Mouse (Mus musculus): ENCODE data around the gene Cdkal1. TPM values are rescaled to one million over a fixed set of nuclear protein-coding genes. Genes with fewer than 3 reads are reported as not detected.

The Cdkal1 gene
- polyA plus RNA-seq, 1 experiment from 2014 or later, result 35.1 TPM

GRCm38 (mm10) chr13:29650576-29651236, 204.8 kb downstream of the Cdkal1 start:
- Histone ChIP-seq H3K27me3 (ENCODE audit: control insufficient read depth, insufficient read depth, low read length) (no peaks in the 10 kb centered on the region), H3K4me3 (ENCODE audit: low read depth, low read length) (no peak overlapping the region), H3K9me3 (ENCODE audit: control insufficient read depth, low read length) (no peaks in the 10 kb centered on the region), H3K4me1 (ENCODE audit: control insufficient read depth, insufficient read depth, low read length) (no peaks in the 10 kb centered on the region), H3K4me2 (no peak overlapping the region), H3K27ac (ENCODE audit: low read depth, low read length) (no peak overlapping the region), H3K36me3 (ENCODE audit: control insufficient read depth, insufficient read depth, low read length) (no peaks in the 10 kb centered on the region), H3K9ac (ENCODE audit: low read length) (no peak overlapping the region)
- DNase-seq (ENCODE audit: low spot score, missing footprints) (no peak), ATAC-seq (ENCODE audit: low FRiP score) (no peak)
- 90% methylated on average over 6 of the region's 6 CpGs for WGBS

GRCm38 (mm10) chr13:29649593-29649992, 205.9 kb downstream of the Cdkal1 start:
- ATAC-seq (ENCODE audit: low FRiP score) (no peak), DNase-seq (ENCODE audit: low spot score, missing footprints) (peak; percentile 49)
- Histone ChIP-seq H3K27ac (ENCODE audit: low read depth, low read length) (no peak overlapping the region), H3K9ac (ENCODE audit: low read length) (no peak overlapping the region), H3K4me1 (ENCODE audit: control insufficient read depth, insufficient read depth, low read length) (no peaks in the 10 kb centered on the region), H3K4me2 (no peak overlapping the region), H3K36me3 (ENCODE audit: control insufficient read depth, insufficient read depth, low read length) (no peaks in the 10 kb centered on the region), H3K4me3 (ENCODE audit: low read depth, low read length) (no peak overlapping the region), H3K27me3 (ENCODE audit: control insufficient read depth, insufficient read depth, low read length) (no peaks in the 10 kb centered on the region), H3K9me3 (ENCODE audit: control insufficient read depth, low read length) (no peaks in the 10 kb centered on the region)
- 81% methylated on average over 2 of the region's 2 CpGs for WGBS

DNA sequence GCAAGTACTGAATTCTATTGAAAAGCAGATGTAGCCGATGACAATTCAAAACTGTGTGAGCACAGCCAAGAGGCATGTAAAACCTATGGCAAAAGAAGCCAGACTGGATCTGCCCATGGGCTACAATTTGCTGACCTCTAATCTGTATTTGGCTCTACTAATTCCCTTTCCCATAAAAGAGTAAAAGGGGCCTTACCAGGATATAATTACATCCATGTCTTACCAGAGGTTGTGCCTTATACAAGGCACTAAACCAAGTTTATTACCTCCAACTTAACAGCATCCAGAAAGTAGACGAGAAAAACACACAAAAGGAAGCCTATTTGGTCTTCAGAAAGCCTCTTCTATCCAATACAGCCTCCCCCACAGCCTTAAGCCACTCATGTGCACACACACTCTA, 213.2 kb downstream of the Cdkal1 start:
- WGBS, result 85% methylated on average over 2 of the region's 2 CpGs
- H3K27me3 ChIP-seq (ENCODE audit: control insufficient read depth, insufficient read depth, low read length), result no peaks in the 10 kb centered on the region
- no peak for ATAC-seq (ENCODE audit: low FRiP score)
- H3K27ac ChIP-seq (ENCODE audit: low read depth, low read length), result no peak overlapping the region
- no peak overlapping the region for H3K4me3 ChIP-seq (ENCODE audit: low read depth, low read length)
- H3K4me1 ChIP-seq (ENCODE audit: control insufficient read depth, insufficient read depth, low read length), result no peaks in the 10 kb centered on the region
- DNase-seq (ENCODE audit: low spot score, missing footprints), result no peak
- no peak overlapping the region for H3K9ac ChIP-seq (ENCODE audit: low read length)
- no peaks in the 10 kb centered on the region for H3K36me3 ChIP-seq (ENCODE audit: control insufficient read depth, insufficient read depth, low read length)
- H3K9me3 ChIP-seq (ENCODE audit: control insufficient read depth, low read length), result no peaks in the 10 kb centered on the region
- H3K4me2 ChIP-seq, result no peak overlapping the region

GRCm38 (mm10) chr13:29641200-29641599, 214.3 kb downstream of the Cdkal1 start:
- DNase-seq (ENCODE audit: low spot score, missing footprints) (peak; percentile 49), ATAC-seq (ENCODE audit: low FRiP score) (no peak)
- Histone ChIP-seq H3K4me3 (ENCODE audit: low read depth, low read length) (no peak overlapping the region), H3K27ac (ENCODE audit: low read depth, low read length) (no peak overlapping the region), H3K9me3 (ENCODE audit: control insufficient read depth, low read length) (no peaks in the 10 kb centered on the region), H3K4me1 (ENCODE audit: control insufficient read depth, insufficient read depth, low read length) (no peaks in the 10 kb centered on the region), H3K4me2 (no peak overlapping the region), H3K36me3 (ENCODE audit: control insufficient read depth, insufficient read depth, low read length) (no peaks in the 10 kb centered on the region), H3K9ac (ENCODE audit: low read length) (no peak overlapping the region), H3K27me3 (ENCODE audit: control insufficient read depth, insufficient read depth, low read length) (no peaks in the 10 kb centered on the region)
- 75% methylated on average over 5 of the region's 5 CpGs for WGBS

GRCm38 (mm10) chr13:29640186-29640585, 215.3 kb downstream of the Cdkal1 start:
- Histone ChIP-seq H3K9ac (ENCODE audit: low read length) (no peak overlapping the region), H3K4me1 (ENCODE audit: control insufficient read depth, insufficient read depth, low read length) (no peaks in the 10 kb centered on the region), H3K4me3 (ENCODE audit: low read depth, low read length) (no peak overlapping the region), H3K9me3 (ENCODE audit: control insufficient read depth, low read length) (no peaks in the 10 kb centered on the region), H3K4me2 (no peak overlapping the region), H3K27ac (ENCODE audit: low read depth, low read length) (no peak overlapping the region), H3K36me3 (ENCODE audit: control insufficient read depth, insufficient read depth, low read length) (no peaks in the 10 kb centered on the region), H3K27me3 (ENCODE audit: control insufficient read depth, insufficient read depth, low read length) (no peaks in the 10 kb centered on the region)
- DNase-seq (ENCODE audit: low spot score, missing footprints) (peak; percentile 51), ATAC-seq (ENCODE audit: low FRiP score) (no peak)
- 82% methylated on average over 1 of the region's 1 CpGs for WGBS

GRCm38 (mm10) chr13:29638303-29638702, 217.2 kb downstream of the Cdkal1 start:
- Histone ChIP-seq H3K27me3 (ENCODE audit: control insufficient read depth, insufficient read depth, low read length) (no peaks in the 10 kb centered on the region), H3K4me1 (ENCODE audit: control insufficient read depth, insufficient read depth, low read length) (no peaks in the 10 kb centered on the region), H3K9me3 (ENCODE audit: control insufficient read depth, low read length) (no peaks in the 10 kb centered on the region), H3K4me2 (no peak overlapping the region), H3K36me3 (ENCODE audit: control insufficient read depth, insufficient read depth, low read length) (no peaks in the 10 kb centered on the region), H3K27ac (ENCODE audit: low read depth, low read length) (no peak overlapping the region), H3K4me3 (ENCODE audit: low read depth, low read length) (no peak overlapping the region), H3K9ac (ENCODE audit: low read length) (no peak overlapping the region)
- DNase-seq (ENCODE audit: low spot score, missing footprints) (peak; percentile 49), ATAC-seq (ENCODE audit: low FRiP score) (no peak)
- WGBS, result 88% methylated on average over 4 of the region's 4 CpGs

GRCm38 (mm10) chr13:29637788-29638187, 217.7 kb downstream of the Cdkal1 start:
- H3K36me3 ChIP-seq (ENCODE audit: control insufficient read depth, insufficient read depth, low read length), result no peaks in the 10 kb centered on the region
- H3K4me3 ChIP-seq (ENCODE audit: low read depth, low read length), result no peak overlapping the region
- H3K9me3 ChIP-seq (ENCODE audit: control insufficient read depth, low read length), result no peaks in the 10 kb centered on the region
- no peak overlapping the region for H3K9ac ChIP-seq (ENCODE audit: low read length)
- ATAC-seq (ENCODE audit: low FRiP score), result no peak
- H3K4me1 ChIP-seq (ENCODE audit: control insufficient read depth, insufficient read depth, low read length), result no peaks in the 10 kb centered on the region
- no peak overlapping the region for H3K4me2 ChIP-seq
- H3K27ac ChIP-seq (ENCODE audit: low read depth, low read length), result no peak overlapping the region
- WGBS, result 89% methylated on average over 6 of the region's 6 CpGs
- no peaks in the 10 kb centered on the region for H3K27me3 ChIP-seq (ENCODE audit: control insufficient read depth, insufficient read depth, low read length)
- DNase-seq (ENCODE audit: low spot score, missing footprints), result no peak

GRCm38 (mm10) chr13:29635581-29635980, 219.9 kb downstream of the Cdkal1 start:
- Histone ChIP-seq H3K27ac (ENCODE audit: low read depth, low read length) (no peak overlapping the region), H3K9ac (ENCODE audit: low read length) (no peak overlapping the region), H3K4me1 (ENCODE audit: control insufficient read depth, insufficient read depth, low read length) (no peaks in the 10 kb centered on the region), H3K4me2 (no peak overlapping the region), H3K9me3 (ENCODE audit: control insufficient read depth, low read length) (no peaks in the 10 kb centered on the region), H3K4me3 (ENCODE audit: low read depth, low read length) (no peak overlapping the region), H3K36me3 (ENCODE audit: control insufficient read depth, insufficient read depth, low read length) (no peaks in the 10 kb centered on the region), H3K27me3 (ENCODE audit: control insufficient read depth, insufficient read depth, low read length) (no peaks in the 10 kb centered on the region)
- ATAC-seq (ENCODE audit: low FRiP score) (no peak), DNase-seq (ENCODE audit: low spot score, missing footprints) (peak; percentile 56)
- 88% methylated on average over 3 of the region's 3 CpGs for WGBS

GRCm38 (mm10) chr13:29631342-29631741, 224.1 kb downstream of the Cdkal1 start:
- peak; percentile 26 for DNase-seq (ENCODE audit: low spot score, missing footprints)
- no peak for ATAC-seq (ENCODE audit: low FRiP score)
- no peak overlapping the region for H3K4me3 ChIP-seq (ENCODE audit: low read depth, low read length)
- no peaks in the 10 kb centered on the region for H3K9me3 ChIP-seq (ENCODE audit: control insufficient read depth, low read length)
- 85% methylated on average over 5 of the region's 5 CpGs for WGBS
- no peaks in the 10 kb centered on the region for H3K36me3 ChIP-seq (ENCODE audit: control insufficient read depth, insufficient read depth, low read length)
- H3K9ac ChIP-seq (ENCODE audit: low read length), result no peak overlapping the region
- no peaks in the 10 kb centered on the region for H3K27me3 ChIP-seq (ENCODE audit: control insufficient read depth, insufficient read depth, low read length)
- H3K4me2 ChIP-seq, result no peak overlapping the region
- no peak overlapping the region for H3K27ac ChIP-seq (ENCODE audit: low read depth, low read length)
- no peaks in the 10 kb centered on the region for H3K4me1 ChIP-seq (ENCODE audit: control insufficient read depth, insufficient read depth, low read length)
